Mouse (Mus musculus): ENCODE data around the gene Fos. TPM values are rescaled to one million over a fixed set of nuclear protein-coding genes. Genes with fewer than 3 reads are reported as not detected.
A peak's percentile ranks its signal among the peaks of the same experiment; 100 is the strongest.

The Fos gene
- total and polyA plus RNA-seq, 2 experiments, result 0.65 to 1.2 TPM

DNA sequence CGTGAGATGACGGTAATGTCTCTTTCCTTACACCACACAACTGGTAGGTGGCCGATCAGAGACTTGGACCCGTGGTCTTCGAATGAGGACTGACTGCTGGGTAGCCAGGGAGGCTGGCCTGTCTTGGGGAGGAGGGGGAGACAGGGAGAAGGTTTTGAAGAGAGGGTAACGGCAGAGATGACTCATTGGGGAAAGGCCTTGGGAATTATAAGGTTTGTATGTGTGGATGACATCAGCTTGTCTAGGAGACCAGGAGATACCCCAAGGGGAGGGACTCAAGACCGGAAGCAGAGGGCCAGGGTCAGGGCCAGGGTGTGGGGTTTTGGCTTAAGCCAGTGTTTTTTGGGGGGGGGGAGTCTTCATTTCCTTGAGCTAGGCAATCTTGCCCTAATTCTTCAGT is 22.6 kb downstream of the Fos start:
- no peak for DNase-seq (ENCODE audit: extremely low read depth, low read depth, low spot score)
- Histone ChIP-seq H3K27me3 (ENCODE audit: control insufficient read depth, insufficient read depth, low read length) (no peaks in the 10 kb centered on the region), H3K4me1 (ENCODE audit: control insufficient read depth, insufficient read depth, low read length) (peaks cover 1% of the 10 kb centered on the region; the same call in 1 of the 2 replicates), H3K36me3 (ENCODE audit: control insufficient read depth, insufficient read depth, low read length) (no peaks in the 10 kb centered on the region), H3K4me3 (ENCODE audit: insufficient read depth, low read depth, low read length) (no peak overlapping the region), H3K27ac (replicated peaks; ENCODE audit: insufficient read depth, low read depth, low read length) (no peak overlapping the region), H3K9ac (ENCODE audit: low read depth, low read length) (no peak overlapping the region), H3K79me2 (ENCODE audit: control insufficient read depth, insufficient read depth, low read length) (no peaks in the 10 kb centered on the region)
- TF ChIP-seq CTCF (IDR thresholded peaks at IDR 0.05; ENCODE audit: low read depth, low read length) (no peak), POLR2A (IDR thresholded peaks at IDR 0.05; ENCODE audit: extremely low read depth, insufficient read depth, low read length) (no peak)
- 76% methylated on average over 7 of the region's 7 CpGs for WGBS

DNA sequence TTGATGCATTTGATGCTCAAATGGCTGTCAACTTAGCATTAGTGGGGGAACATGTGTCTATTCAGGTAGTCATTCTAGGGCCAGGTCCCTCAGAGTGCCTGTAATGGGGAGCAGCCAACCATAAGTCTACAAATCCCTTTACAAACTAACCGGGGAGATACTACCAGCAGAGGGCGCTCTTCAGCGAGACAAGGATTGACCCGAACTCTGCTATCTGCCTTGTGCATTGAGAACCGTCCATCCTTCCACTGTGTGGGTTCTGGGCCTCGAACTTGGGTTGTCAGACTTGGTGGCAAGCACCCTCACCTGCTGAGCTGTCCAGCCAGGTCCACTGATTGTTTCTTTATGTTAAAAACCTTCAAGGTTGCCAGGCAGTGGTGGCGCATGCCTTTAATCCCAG is 23.1 kb downstream of the Fos start:
- Histone ChIP-seq H3K9ac (ENCODE audit: low read depth, low read length) (no peak overlapping the region), H3K27ac (replicated peaks; ENCODE audit: insufficient read depth, low read depth, low read length) (no peak overlapping the region), H3K79me2 (ENCODE audit: control insufficient read depth, insufficient read depth, low read length) (no peaks in the 10 kb centered on the region), H3K27me3 (ENCODE audit: control insufficient read depth, insufficient read depth, low read length) (no peaks in the 10 kb centered on the region), H3K4me3 (ENCODE audit: insufficient read depth, low read depth, low read length) (no peak overlapping the region), H3K4me1 (ENCODE audit: control insufficient read depth, insufficient read depth, low read length) (peaks cover 1% of the 10 kb centered on the region; the same call in 1 of the 2 replicates), H3K36me3 (ENCODE audit: control insufficient read depth, insufficient read depth, low read length) (no peaks in the 10 kb centered on the region)
- WGBS, result 16% methylated on average over 7 of the region's 7 CpGs
- peak; percentile 64 for DNase-seq (ENCODE audit: extremely low read depth, low read depth, low spot score)
- TF ChIP-seq POLR2A (IDR thresholded peaks at IDR 0.05; ENCODE audit: extremely low read depth, insufficient read depth, low read length), result no peak
- TF ChIP-seq CTCF (IDR thresholded peaks at IDR 0.05; ENCODE audit: low read depth, low read length), result peak; percentile 69

DNA sequence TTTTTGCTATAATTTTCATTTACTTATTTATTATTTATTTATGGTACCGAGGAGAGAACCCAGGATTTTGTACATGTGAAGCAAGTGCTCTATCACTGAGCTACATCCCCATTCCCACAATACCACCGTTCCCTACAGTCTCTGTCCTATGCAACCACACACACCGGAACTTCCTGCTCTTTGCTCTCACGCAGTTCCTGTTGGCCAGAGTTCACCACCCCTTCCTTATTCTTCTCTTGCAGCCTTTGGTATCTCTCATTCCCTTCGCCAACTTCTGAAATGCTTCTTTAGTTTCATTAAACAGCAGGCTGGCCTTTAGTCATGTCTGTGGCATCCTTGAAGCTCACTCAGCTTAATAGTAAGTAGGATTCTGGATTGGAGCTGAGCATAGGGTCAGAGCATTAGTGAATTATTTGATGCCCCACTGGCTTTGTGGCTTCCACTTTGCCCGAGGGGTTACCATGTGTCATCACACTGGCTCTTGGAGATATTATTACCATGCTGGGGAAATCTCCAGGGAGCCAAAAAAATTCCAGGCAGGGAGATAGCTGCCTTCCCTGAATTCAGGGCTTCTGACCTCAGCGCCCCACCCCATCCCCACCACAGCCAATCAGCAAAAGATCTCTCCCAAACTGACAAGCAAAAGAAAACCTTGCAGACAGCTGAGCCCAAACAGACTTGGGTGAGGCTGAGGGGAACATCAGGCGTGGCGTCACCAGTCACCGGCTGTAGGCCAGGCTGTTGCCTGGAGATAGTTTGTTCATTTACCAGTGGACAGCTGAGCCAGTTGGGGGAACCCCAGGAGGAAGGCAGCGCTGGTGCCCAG is 23.8 kb downstream of the Fos start:
- no peak for TF ChIP-seq CTCF (IDR thresholded peaks at IDR 0.05; ENCODE audit: low read depth, low read length)
- no peak for TF ChIP-seq POLR2A (IDR thresholded peaks at IDR 0.05; ENCODE audit: extremely low read depth, insufficient read depth, low read length)
- no peaks in the 10 kb centered on the region for H3K36me3 ChIP-seq (ENCODE audit: control insufficient read depth, insufficient read depth, low read length)
- 65% methylated on average over 11 of the region's 11 CpGs for WGBS
- no peak overlapping the region for H3K4me3 ChIP-seq (ENCODE audit: insufficient read depth, low read depth, low read length)
- no peaks in the 10 kb centered on the region for H3K4me1 ChIP-seq (ENCODE audit: control insufficient read depth, insufficient read depth, low read length)
- DNase-seq (ENCODE audit: extremely low read depth, low read depth, low spot score), result peak; percentile 27
- no peaks in the 10 kb centered on the region for H3K27me3 ChIP-seq (ENCODE audit: control insufficient read depth, insufficient read depth, low read length)
- H3K9ac ChIP-seq (ENCODE audit: low read depth, low read length), result no peak overlapping the region
- H3K79me2 ChIP-seq (ENCODE audit: control insufficient read depth, insufficient read depth, low read length), result no peaks in the 10 kb centered on the region
- H3K27ac ChIP-seq (replicated peaks; ENCODE audit: insufficient read depth, low read depth, low read length), result no peak overlapping the region

DNA sequence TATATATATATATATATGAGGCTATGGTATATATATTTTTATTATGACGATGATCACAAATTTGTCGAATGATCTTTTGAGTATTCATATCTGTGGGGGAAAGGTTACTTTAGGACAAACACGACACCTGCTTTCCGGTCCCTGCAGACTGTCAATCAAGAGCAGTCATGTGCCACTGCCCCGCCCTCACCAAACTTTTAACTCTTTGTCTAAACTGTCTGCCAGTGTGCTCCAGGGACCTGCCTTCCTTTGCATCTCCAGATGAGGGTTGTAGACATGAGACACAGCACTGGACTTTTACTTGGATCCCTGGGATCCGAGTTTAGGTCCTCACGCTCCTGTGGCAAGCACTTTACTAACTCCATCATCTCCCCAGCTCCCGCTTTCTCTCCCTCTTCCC is 25.3 kb downstream of the Fos start:
- no peak for TF ChIP-seq CTCF (IDR thresholded peaks at IDR 0.05; ENCODE audit: low read depth, low read length)
- TF ChIP-seq POLR2A (IDR thresholded peaks at IDR 0.05; ENCODE audit: extremely low read depth, insufficient read depth, low read length), result no peak
- Histone ChIP-seq H3K27ac (replicated peaks; ENCODE audit: insufficient read depth, low read depth, low read length) (no peak overlapping the region), H3K4me3 (ENCODE audit: insufficient read depth, low read depth, low read length) (no peak overlapping the region), H3K9ac (ENCODE audit: low read depth, low read length) (no peak overlapping the region), H3K36me3 (ENCODE audit: control insufficient read depth, insufficient read depth, low read length) (no peaks in the 10 kb centered on the region), H3K79me2 (ENCODE audit: control insufficient read depth, insufficient read depth, low read length) (no peaks in the 10 kb centered on the region), H3K27me3 (ENCODE audit: control insufficient read depth, insufficient read depth, low read length) (no peaks in the 10 kb centered on the region), H3K4me1 (ENCODE audit: control insufficient read depth, insufficient read depth, low read length) (no peaks in the 10 kb centered on the region)
- no peak for DNase-seq (ENCODE audit: extremely low read depth, low read depth, low spot score)
- 76% methylated on average over 8 of the region's 8 CpGs for WGBS

DNA sequence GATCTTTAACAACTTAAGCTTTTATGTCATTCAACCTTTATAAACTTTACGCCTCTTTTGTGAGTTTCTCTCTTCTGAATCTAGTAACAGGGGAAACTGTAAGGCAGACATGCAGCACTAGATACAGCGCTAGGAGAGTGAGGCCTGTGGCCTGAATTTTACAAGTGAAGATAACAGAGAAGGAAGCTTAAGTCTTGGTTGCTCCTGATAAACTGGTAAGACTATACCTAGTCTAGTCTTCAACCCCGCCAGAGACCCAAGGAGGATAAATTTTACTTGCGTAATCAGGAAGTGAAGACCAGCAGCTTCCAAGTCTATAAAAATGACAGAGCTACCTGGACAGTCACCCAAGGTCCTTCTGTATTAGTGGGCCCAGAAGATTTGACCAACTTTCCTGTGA is 29.0 kb downstream of the Fos start:
- H3K27me3 ChIP-seq (ENCODE audit: control insufficient read depth, insufficient read depth, low read length), result no peaks in the 10 kb centered on the region
- TF ChIP-seq POLR2A (IDR thresholded peaks at IDR 0.05; ENCODE audit: extremely low read depth, insufficient read depth, low read length), result no peak
- TF ChIP-seq CTCF (IDR thresholded peaks at IDR 0.05; ENCODE audit: low read depth, low read length), result no peak
- H3K4me1 ChIP-seq (ENCODE audit: control insufficient read depth, insufficient read depth, low read length), result no peaks in the 10 kb centered on the region
- 97% methylated on average over 4 of the region's 4 CpGs for WGBS
- no peaks in the 10 kb centered on the region for H3K36me3 ChIP-seq (ENCODE audit: control insufficient read depth, insufficient read depth, low read length)
- no peak overlapping the region for H3K27ac ChIP-seq (replicated peaks; ENCODE audit: insufficient read depth, low read depth, low read length)
- no peaks in the 10 kb centered on the region for H3K79me2 ChIP-seq (ENCODE audit: control insufficient read depth, insufficient read depth, low read length)
- no peak overlapping the region for H3K4me3 ChIP-seq (ENCODE audit: insufficient read depth, low read depth, low read length)
- no peak for DNase-seq (ENCODE audit: extremely low read depth, low read depth, low spot score)
- no peak overlapping the region for H3K9ac ChIP-seq (ENCODE audit: low read depth, low read length)

DNA sequence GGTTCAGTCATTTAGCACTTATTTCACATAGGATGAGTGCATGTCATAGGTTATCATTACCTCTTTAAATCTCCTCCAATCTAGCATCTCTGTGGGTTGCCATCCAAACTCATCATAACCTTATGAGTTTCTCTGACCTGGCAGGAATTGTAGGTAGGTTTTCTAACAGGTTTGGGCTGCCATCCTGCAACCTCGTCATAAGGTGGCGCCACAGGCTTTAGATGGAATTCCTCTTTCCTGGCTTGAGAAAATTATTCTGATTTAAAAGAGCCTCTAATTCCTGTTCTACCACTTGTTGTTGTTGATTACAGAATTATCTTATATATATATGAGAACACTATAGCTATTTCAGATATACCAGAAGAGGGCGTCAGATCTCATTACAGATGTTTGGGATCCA is 34.5 kb downstream of the Fos start:
- no peak for DNase-seq (ENCODE audit: extremely low read depth, low read depth, low spot score)
- no peak overlapping the region for H3K4me3 ChIP-seq (ENCODE audit: insufficient read depth, low read depth, low read length)
- WGBS, result 21% methylated on average over 3 of the region's 3 CpGs

More for the DNA sequence above, 34.5 kb downstream of the Fos start:
- no peak for TF ChIP-seq POLR2A (IDR thresholded peaks at IDR 0.05; ENCODE audit: extremely low read depth, insufficient read depth, low read length)
- peak; percentile 67 for TF ChIP-seq CTCF (IDR thresholded peaks at IDR 0.05; ENCODE audit: low read depth, low read length)
- Histone ChIP-seq H3K27ac (replicated peaks; ENCODE audit: insufficient read depth, low read depth, low read length) (no peak overlapping the region), H3K27me3 (ENCODE audit: control insufficient read depth, insufficient read depth, low read length) (no peaks in the 10 kb centered on the region), H3K79me2 (ENCODE audit: control insufficient read depth, insufficient read depth, low read length) (no peaks in the 10 kb centered on the region), H3K4me1 (ENCODE audit: control insufficient read depth, insufficient read depth, low read length) (no peaks in the 10 kb centered on the region), H3K36me3 (ENCODE audit: control insufficient read depth, insufficient read depth, low read length) (no peaks in the 10 kb centered on the region), H3K9ac (ENCODE audit: low read depth, low read length) (no peak overlapping the region)
